Mouse (Mus musculus) adrenal gland, postnatal 4 days (tissue): ENCODE data around the gene Foxk1. TPM values are rescaled to one million over a fixed set of nuclear protein-coding genes. Genes with fewer than 3 reads are reported as not detected.
A peak's percentile ranks its signal among the peaks of the same experiment; 100 is the strongest.

ENCODE experiments used
- DNase-seq, 2 experiments: peaks; one replicate each; pipeline ENCODE4 v3.0.0; 2021 to 2022; ENCODE audit warnings: low spot score in 2 of 2, mixed read lengths in 2 of 2
- total RNA-seq, 2 experiments: library from RNA; stranded (reverse); gene quantifications; 2 replicates each; pipeline ENCODE4 v1.2.3; 2021

Gene Foxk1
- total RNA-seq, 2 experiments from 2014 or later = 28.7 to 28.9 TPM

DNA sequence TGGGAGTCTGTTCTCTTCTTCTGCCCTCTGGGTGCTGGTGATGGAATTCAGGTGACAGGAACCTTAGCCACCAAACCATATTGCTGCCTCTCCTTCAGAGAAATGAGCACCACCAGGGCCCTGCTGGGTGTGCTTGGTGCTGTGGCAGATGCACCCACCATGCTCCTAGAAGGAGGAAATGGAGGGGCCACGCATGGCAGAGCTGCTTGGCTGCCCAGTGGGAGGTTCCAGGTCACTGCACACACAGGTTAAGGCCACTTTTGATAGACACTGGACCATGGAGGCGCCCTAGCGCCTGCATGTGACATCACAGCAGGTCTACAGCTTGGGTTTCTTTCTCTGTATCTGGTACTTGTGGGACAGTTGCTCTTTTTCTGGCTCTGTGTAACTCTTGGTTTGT is 15.8 kb downstream of the Foxk1 start:
- DNase-seq = no peak

GRCm38 (mm10) chr5:142417876-142418275 is 16.6 kb downstream of the Foxk1 start:
- no peak for DNase-seq

DNA sequence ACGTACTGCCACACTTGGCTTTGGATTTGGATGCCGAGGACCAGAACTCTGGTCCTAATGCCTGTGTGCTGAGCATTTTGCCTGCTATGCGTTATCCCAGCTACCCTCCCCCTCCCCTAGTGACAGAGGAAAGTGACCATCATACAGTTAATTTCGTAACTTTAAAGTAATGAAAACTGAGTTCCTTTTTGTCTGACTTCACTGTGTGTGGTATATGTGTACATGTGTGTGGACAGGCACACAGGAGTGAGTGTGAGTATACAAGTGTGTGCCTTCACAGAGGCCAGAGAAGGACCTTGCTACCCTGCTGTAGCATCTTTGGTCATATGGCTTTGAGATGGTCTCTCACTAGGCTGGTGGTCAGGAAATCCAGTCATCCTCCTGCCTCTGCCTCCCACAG is 17.1 kb downstream of the Foxk1 start:
- DNase-seq = no peak

- DNase-seq = no peak
Measured at GRCm38 (mm10) chr5:142420317-142420716, 19.0 kb downstream of the Foxk1 start.

DNA sequence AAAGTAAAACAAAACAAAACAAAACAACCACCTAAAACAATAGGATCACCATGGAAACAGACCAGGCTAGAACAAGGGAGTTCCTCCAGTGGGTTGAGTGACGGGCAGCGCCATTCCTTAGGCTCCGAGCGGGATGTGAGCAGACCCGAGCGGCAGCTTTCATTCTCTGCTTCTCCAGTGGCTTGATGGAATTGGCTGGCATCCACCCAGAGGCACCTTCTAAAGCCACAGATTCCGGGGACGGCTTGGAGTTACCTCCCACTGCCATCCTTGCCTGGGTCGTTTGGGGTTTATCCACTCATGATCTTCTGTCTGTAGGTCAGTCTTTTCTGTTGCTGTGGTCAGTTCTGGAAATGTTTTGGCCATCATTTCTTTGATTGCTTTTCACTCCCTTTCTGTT is 19.6 kb downstream of the Foxk1 start:
- no peak for DNase-seq

DNA sequence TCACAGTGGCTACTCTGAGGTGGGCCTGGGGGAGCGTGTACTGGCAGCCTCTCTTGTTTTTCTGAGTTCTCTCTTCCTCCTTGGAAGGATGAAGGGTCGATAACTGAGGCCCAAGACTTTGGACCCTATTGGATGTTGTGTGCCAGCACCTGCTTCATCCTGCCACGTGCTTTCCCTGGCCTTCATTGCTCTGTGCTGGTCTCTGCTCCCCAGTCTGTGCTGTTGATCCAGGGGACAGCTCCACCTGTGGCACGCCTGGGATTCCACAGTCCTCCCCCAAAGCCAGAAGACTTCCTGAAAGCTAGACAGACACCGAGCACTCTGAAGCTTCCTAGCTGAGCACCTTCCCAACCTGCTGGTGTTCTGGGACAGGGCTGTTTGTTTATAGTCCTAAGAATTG is 20.6 kb downstream of the Foxk1 start:
- DNase-seq = no peak

DNA sequence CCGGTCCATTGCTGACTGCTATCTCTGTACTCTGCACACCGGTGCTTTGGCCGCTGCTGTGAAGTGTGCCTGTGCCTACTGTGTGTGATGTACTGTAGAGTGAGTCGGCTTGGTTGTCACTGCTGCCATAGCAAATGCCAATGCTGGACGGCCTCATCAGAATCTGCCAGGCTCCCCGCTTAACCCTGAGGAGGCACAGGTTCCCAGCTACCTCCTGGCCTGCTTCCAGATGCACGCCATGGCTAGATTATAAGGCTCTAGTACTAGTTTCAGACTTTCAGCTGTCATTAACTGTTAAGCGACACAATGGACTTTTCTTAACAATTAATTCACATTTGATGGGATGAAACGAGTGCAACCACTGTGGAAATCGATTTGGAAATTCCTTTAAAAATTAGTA is 21.8 kb downstream of the Foxk1 start:
- DNase-seq = no peak

- no peak for DNase-seq
Measured at GRCm38 (mm10) chr5:142423701-142424100, 22.4 kb downstream of the Foxk1 start.

DNA sequence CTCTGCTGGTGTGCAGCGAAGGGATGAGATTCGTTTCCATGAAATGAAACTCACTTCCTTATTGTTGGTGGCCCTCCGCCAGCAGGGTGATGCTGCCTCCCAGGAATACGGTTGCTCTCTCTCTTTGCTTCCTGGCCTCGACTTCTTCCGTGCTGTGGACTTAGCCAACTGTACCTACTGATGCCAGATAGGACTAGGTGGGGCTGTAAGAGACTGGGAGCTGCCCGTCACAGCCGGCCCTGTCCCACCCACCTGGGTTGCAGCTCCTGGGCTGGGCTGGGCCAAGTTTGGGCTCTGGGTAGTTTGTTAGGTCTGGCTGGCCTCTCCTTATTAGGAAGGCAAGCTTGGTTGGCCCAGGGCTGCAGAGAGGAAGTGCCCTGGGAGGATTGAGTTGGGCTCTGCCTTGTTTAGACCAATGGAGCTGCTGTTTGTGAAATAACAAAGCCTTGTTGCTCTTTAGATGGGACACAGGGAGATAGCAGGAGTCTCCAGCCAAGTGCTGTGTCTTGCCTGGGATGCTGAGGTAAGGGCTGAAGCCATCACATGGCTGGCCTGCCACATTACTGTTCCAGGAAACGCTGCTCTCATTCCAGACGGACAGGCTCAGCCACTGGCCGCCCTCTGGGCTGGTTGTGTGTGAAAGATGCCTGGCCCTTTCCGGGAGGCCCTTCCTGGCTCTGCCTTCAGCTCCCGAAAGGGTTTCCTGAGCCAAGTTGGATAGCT is 23.5 kb downstream of the Foxk1 start:
- no peak for DNase-seq

DNA sequence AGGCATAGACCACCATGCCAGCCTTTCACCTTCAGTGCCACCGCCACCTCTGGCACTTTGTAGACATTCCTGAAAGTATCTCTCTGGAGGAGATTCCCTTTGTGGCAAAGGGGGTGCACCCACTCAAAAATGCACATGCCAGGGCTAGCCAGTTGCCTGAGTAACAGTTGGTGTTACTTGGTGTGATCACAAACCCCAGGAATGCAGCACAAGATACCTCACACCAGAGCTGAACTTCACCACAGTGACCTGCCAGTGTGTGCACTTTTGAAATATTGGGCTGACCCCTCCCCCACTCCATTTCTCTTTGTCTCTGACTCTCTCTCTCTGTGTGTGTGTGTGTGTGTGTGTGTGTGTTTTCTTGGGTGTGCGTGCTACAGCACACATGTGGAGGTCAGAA is 25.2 kb downstream of the Foxk1 start:
- DNase-seq = no peak

DNA sequence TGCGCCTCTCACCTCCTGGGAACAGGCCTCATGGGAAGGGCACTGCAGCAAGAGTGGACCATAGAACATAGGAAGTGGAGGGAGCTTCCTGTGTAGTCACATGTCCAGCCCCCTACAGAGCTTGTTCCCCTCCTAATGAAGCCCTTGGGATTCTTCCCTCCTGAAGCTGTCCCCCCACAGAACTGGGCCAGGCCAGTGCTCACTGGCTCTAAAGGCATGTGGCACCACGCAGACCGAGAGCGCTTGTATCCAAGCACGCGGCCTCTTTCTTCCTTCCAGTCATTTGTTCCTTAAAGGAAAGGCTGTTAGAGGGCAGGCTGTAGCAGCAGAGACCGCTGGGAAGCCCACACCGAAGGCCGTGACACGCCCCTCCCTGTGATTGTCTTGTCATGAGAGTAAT is 26.6 kb downstream of the Foxk1 start:
- no peak for DNase-seq

DNA sequence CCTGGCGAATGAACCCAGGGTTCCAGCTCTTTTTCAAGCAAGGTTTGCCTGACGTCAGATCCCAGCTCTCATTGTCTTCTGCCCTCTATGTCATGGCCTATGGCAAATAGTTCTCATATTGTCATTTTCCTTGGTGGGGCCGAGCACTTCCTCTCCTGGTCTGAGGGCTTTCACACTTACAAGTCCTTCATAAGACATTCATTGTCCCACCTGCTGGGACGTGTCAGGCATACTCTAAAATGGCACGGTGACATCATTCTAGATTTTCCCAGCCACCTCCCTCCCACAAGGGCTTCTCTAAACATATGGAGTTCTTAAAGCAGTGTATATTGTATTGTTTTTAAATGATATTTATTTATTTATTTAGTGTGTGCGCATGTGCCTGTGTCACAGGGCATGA is 27.4 kb downstream of the Foxk1 start:
- no peak for DNase-seq

- DNase-seq = no peak
Measured at GRCm38 (mm10) chr5:142431029-142431428, 29.7 kb downstream of the Foxk1 start.

GRCm38 (mm10) chr5:142431811-142432434 is 30.6 kb downstream of the Foxk1 start:
- DNase-seq = no peak

DNA sequence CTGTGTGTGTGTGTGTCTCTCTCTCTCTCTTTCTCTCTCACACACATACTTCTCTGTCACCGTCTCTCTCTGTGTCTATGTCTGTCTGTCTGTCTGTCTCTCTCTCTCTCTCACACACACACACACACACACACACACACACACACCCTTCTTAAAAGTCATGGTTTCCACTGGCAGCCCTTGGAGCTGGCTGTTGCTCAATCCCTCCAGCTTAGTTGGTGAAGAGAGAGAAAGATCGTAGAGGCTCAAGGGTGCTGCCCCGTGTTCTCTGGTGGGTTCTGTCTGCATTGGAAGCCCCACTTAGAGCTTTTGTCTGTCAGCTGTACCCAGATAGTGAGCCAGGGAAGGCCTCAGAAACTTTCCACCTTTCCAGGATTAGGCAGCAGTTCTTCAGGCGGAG is 31.4 kb downstream of the Foxk1 start:
- DNase-seq = no peak

DNA sequence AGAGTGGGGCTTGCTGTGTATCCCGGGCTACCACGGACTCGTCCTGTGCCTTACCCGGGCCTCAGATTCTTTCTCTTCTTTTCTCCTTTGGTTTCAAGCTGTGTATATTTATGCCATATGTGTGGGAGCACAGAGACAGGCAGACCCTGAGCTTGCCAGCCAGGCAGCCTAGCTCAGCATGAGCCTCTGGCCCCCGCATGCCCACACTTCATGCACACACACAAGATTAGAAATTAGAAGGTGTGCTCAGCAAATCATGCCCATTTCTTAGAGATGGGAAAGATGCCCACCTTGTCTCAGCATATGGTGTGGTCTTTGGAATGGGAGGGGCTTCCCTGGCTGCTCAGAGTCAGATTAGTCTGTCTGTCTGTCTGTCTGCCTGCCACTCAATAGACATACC is 32.8 kb downstream of the Foxk1 start:
- DNase-seq = no peak

- no peak for DNase-seq
Measured at GRCm38 (mm10) chr5:142435736-142436135, 34.4 kb downstream of the Foxk1 start.

DNA sequence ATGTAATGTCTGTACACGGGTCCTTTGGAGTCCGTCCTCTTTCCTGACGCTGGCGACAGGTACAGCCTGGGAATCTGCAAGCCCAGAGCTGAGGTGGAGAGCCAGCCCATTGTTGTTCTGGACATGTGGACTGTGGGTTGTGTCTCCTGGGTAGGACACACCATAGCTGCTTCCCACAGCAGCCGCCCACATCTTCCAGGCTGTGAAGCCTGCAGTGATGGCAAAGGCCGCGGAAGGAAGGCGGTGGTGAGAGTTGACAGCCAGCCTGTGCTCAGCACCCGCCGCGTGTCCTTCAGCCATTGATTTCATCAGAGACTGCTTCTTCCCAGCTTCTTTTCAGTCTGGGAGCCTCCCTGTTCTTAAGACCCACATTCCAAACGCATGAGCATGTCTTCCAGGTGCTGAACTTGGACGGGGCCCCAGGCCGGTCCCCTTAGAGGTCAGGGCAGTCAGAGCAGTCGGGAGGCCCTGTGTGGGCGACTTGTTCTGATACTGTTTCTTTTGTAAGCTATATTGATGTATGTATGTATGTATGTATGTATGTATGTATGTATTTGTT is 37.2 kb downstream of the Foxk1 start:
- no peak for DNase-seq

- DNase-seq = no peak
Measured at GRCm38 (mm10) chr5:142439911-142440432, 38.7 kb downstream of the Foxk1 start.

DNA sequence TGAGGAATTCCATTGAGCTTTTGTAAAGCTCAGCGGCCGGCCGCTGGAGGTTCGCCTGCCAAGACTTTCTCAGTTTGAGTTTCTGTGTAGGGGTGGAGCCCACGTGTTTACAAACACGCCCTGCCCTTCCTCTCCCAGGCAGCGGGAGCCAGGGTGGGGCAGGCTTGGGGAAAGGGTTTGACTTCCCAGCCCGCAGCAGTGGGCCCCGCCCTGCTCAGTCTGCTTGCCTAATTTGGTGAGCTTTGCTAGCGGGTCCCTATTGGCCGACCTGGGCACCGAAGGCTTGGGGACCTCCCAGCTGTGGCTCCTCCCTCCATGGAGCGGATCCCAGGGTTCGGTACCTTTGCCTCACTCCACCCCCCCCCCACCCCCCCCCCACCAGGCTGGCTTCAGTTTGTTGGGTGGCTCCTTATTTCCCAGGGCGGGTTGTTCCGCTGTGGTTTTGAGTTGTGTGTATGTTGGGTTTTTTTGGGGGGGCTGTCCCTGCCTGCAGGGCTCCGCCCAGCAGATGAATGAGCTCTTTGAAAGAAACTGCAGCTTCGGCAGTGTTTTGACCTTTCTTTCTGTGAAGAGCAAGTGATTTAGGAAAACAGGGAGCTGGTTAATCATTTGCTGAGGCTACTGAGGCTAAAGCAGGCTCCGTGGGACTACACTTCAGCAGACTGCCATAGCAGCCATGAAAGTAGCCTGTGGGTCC is 39.3 kb downstream of the Foxk1 start:
- peak; percentile 57 to 85 for DNase-seq

DNA sequence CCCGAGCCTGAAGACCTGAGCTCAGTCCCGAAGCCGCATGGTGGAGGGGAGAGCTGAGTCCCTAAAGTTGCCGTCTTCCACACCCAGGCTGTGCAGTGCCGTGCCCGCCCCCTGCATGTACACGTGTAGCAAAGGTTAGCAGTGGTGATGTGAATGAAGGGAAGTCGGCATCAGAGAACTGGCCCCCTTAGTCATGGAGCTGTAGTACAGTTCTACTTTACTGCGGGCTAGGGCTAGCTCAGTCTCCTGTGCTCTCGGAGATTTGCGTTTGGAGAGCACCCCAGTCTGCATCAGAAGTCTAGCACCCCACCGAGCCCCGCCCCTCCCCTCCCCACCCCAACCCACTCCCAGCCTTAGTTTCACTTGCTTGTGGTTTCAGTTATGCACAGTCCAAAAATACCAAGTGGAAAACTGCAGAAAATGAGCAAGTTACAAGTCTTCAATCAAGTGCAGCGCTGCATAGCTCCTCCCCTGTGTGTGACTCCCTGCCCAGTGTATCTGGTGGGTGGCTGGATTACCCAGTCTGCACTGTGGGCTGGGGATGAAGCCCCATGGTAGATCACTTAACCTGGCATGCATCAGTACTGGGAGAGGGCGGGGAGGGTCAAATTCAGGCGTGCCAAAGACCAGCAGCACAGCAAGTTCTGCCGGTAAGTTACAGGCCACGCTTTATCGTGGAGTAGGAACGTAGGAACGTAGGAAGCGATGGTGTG is 40.2 kb downstream of the Foxk1 start:
- DNase-seq = no peak
